Mouse (Mus musculus) heart, adult 2 months (tissue): ENCODE results near the gene Rap1b.

Experiments used
- CTCF ChIP-seq: fragments of 200-600 bp; IDR thresholded peaks from 2 replicates; pipeline ENCODE4 v1.8.1; 2022; ENCODE audit warnings: antibody characterized with exemption, mild to moderate bottlenecking, moderate library complexity
- EP300 ChIP-seq: fragments of 200-500 bp; IDR thresholded peaks from 2 replicates; pipeline ENCODE4 v1.6.1; 2011; ENCODE audit warnings: low read depth, low read length, control low read depth; ENCODE audit not compliant: insufficient read depth
- POLR2A ChIP-seq: fragments of 200-500 bp; IDR thresholded peaks from 2 replicates; pipeline ENCODE4 v1.6.1; 2011; ENCODE audit warnings: mild to moderate bottlenecking, low read depth, low read length, control low read depth; ENCODE audit not compliant: insufficient read depth

- TF ChIP-seq POLR2A (no peak), CTCF (no peak), EP300 (no peak)
These were observed 61.2 kb downstream of the Rap1b start for GRCm38 (mm10) chr10:117784646-117785045.
